Comparison of ENCODE assay signal across 17 mouse cellular contexts in the genomic region with DNA sequence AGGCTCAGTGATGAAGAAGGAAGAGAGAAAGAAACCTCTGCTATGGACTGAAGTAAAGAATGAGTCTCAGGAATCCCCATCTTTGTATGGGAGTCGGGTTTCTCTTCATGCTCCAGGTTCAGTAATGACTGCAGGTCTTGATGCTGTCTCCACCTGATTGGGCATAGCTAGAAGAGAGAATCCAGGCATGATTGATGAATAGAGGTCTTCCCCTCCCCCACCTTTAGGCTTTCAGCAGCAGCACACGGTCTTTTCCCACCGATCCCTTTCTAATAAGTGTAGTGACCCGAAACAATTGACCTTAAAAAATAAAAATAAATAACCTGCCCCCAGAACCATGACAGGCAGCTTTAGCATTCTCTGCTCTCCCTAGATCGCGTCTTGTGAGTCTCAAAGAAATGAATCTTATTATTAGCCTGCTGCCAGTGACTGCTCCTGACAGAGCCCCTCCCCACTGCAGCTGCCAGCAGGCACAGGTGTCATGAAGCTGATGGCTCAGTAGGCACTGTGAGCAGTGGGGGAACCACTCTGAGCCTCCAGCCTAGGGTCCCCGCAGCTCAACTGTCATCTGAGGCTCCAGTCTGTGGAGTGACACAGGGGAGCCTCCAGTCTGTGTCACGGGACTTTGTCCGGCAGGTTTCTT. TPM values are rescaled to one million over a fixed set of nuclear protein-coding genes. Genes with fewer than 3 reads are reported as not detected.
DNase-seq lines count a peak whose midpoint lies in the region; ATAC-seq and TF ChIP-seq lines count a peak whose summit lies in the region.
"Had no signal": no experiment of that assay in that cellular context is flagged by ENCODE, and none has a peak within 500 bp of the region (broad histone marks: within the 10 kb centered on the region; RNA-seq: fewer than 3 reads in every experiment).

No protein-coding gene starts in this region.

- no peak overlapping the region for H3K9ac ChIP-seq in forebrain, embryonic 12.5 days
- H3K9ac ChIP-seq in hindbrain, embryonic 14.5 days, result no peak overlapping the region
- no peak overlapping the region for H3K9ac ChIP-seq in liver, postnatal 0 days (replicated peaks)
- H3K9ac ChIP-seq: embryonic facial prominence, embryonic 15.5 days; liver, embryonic 12.5 days had no signal

- H3K4me1 ChIP-seq in forebrain, embryonic 12.5 days, result peaks cover 10% of the 10 kb centered on the region
- H3K4me1 ChIP-seq in hindbrain, embryonic 14.5 days (replicated peaks; ENCODE audit: control insufficient read depth, insufficient read depth, low read length), result peaks cover 11% of the 10 kb centered on the region; the same call in 1 of the 2 replicates
- H3K4me1 ChIP-seq in liver, postnatal 0 days (ENCODE audit: insufficient read depth), result no peaks in the 10 kb centered on the region
- H3K4me1 ChIP-seq: embryonic facial prominence, embryonic 15.5 days; liver, embryonic 12.5 days had no signal

- H3ac ChIP-seq in myocyte (ENCODE audit: control insufficient read depth, insufficient read length), result no peak overlapping the region

- no peak overlapping the region; the same call in 1 of the 2 replicates for H3K4me2 ChIP-seq in forebrain, embryonic 12.5 days
- 0 out of 2 replicates have a peak overlapping the region, but pooled peaks have one; percentile 6 for H3K4me2 ChIP-seq in hindbrain, embryonic 14.5 days (replicated peaks)
- H3K4me2 ChIP-seq in myocyte (ENCODE audit: low read depth), result no peak overlapping the region
- no peak overlapping the region for H3K4me2 ChIP-seq in liver, postnatal 0 days (ENCODE audit: low read depth, low read length)
- H3K4me2 ChIP-seq: embryonic facial prominence, embryonic 15.5 days; liver, embryonic 12.5 days had no signal

- H3K27me3 ChIP-seq in forebrain, embryonic 12.5 days, result no peaks in the 10 kb centered on the region
- H3K27me3 ChIP-seq in hindbrain, embryonic 14.5 days (ENCODE audit: control insufficient read depth, insufficient read depth, low read length), result no peaks in the 10 kb centered on the region
- no peaks in the 10 kb centered on the region for H3K27me3 ChIP-seq in myocyte (ENCODE audit: control insufficient read depth, insufficient read depth, insufficient read length)
- H3K27me3 ChIP-seq in liver, postnatal 0 days (ENCODE audit: insufficient read depth, low read length), result no peaks in the 10 kb centered on the region
- H3K27me3 ChIP-seq: embryonic facial prominence, embryonic 15.5 days; liver, embryonic 12.5 days had no signal

- no peak for TF ChIP-seq POLR2A in myocyte (IDR thresholded peaks at IDR 0.05; ENCODE audit: insufficient read length, low read depth)

- no peak for TF ChIP-seq EP300 in liver, postnatal 0 days (IDR thresholded peaks at IDR 0.05; ENCODE audit: low read depth)

- H3K9me3 ChIP-seq in forebrain, embryonic 12.5 days, result no peaks in the 10 kb centered on the region
- H3K9me3 ChIP-seq in hindbrain, embryonic 14.5 days (ENCODE audit: control insufficient read depth, low read length), result no peaks in the 10 kb centered on the region
- no peaks in the 10 kb centered on the region for H3K9me3 ChIP-seq in liver, postnatal 0 days (ENCODE audit: low read length)
- H3K9me3 ChIP-seq: embryonic facial prominence, embryonic 15.5 days; liver, embryonic 12.5 days had no signal

- no peak overlapping the region for H3K4me3 ChIP-seq in forebrain, embryonic 12.5 days (replicated peaks)
- H3K4me3 ChIP-seq in hindbrain, embryonic 14.5 days (replicated peaks; ENCODE audit: low read length), result no peak overlapping the region
- no peak overlapping the region for H3K4me3 ChIP-seq in myocyte
- no peak overlapping the region for H3K4me3 ChIP-seq in liver, postnatal 0 days (ENCODE audit: low read depth, low read length)
- H3K4me3 ChIP-seq: embryonic facial prominence, embryonic 15.5 days; heart, adult 2 months; layer of hippocampus, adult 2 months; liver, embryonic 12.5 days had no signal

- peak; percentile 67 for ATAC-seq in forebrain, embryonic 12.5 days (ENCODE audit: low FRiP score)
- peak; percentile 53; the same call in 1 of the 2 replicates for ATAC-seq in hindbrain, embryonic 14.5 days (ENCODE audit: low FRiP score)
- no peak for ATAC-seq in liver, postnatal 0 days
- ATAC-seq: liver, embryonic 12.5 days had no signal

- 23% methylated on average over 9 of the region's 9 CpGs for WGBS in forebrain, embryonic 12.5 days
- WGBS in hindbrain, embryonic 14.5 days, result 21% methylated on average over 9 of the region's 9 CpGs
- 57% methylated on average over 9 of the region's 9 CpGs for WGBS in liver, postnatal 0 days (ENCODE audit: insufficient replicate concordance)

- H3K36me3 ChIP-seq in forebrain, embryonic 12.5 days (replicated peaks), result no peaks in the 10 kb centered on the region
- H3K36me3 ChIP-seq in hindbrain, embryonic 14.5 days (replicated peaks; ENCODE audit: control insufficient read depth, insufficient read depth), result no peaks in the 10 kb centered on the region
- H3K36me3 ChIP-seq in myocyte (ENCODE audit: control insufficient read depth, insufficient read depth), result no peaks in the 10 kb centered on the region
- no peaks in the 10 kb centered on the region for H3K36me3 ChIP-seq in liver, postnatal 0 days (replicated peaks; ENCODE audit: insufficient read depth, low read length)
- H3K36me3 ChIP-seq: embryonic facial prominence, embryonic 15.5 days; liver, embryonic 12.5 days had no signal

- no peak overlapping the region for H3K27ac ChIP-seq in forebrain, embryonic 12.5 days
- 0 out of 2 replicates have a peak overlapping the region, but pooled peaks have one; percentile 9 for H3K27ac ChIP-seq in hindbrain, embryonic 14.5 days
- no peak overlapping the region for H3K27ac ChIP-seq in liver, postnatal 0 days (ENCODE audit: low read depth)
- H3K27ac ChIP-seq: embryonic facial prominence, embryonic 15.5 days; heart, adult 2 months; layer of hippocampus, adult 2 months; liver, embryonic 12.5 days had no signal

- DNase-seq in embryo, embryonic 10 days (ENCODE audit: low spot score), result peak; percentile 23
- no peak for DNase-seq in hindbrain, embryonic 14.5 days (ENCODE audit: low spot score)
- DNase-seq in layer of hippocampus, adult 18-20 months (ENCODE audit: low spot score in 2 of 2), result no peak
- no peak for DNase-seq in liver, postnatal 0 days
- no peak for DNase-seq in right cerebral cortex, postnatal 36 days (ENCODE audit: low spot score in 2 of 2)
- DNase-seq: cerebellum, adult 8-10 months; heart, adult 2 months; kidney, adult 18-20 months; lung, postnatal 10 days; thymus, adult 2 months had no signal

- no peaks in the 10 kb centered on the region for H3K79me2 ChIP-seq in myocyte (ENCODE audit: control insufficient read depth, insufficient read depth)

- no peak for TF ChIP-seq CTCF in liver, postnatal 0 days (IDR thresholded peaks at IDR 0.05; ENCODE audit: low read depth)

TF ChIP-seq in myocyte, 11 proteins besides CTCF, POLR2A, EP300 and RAD21:
- TF ChIP-seq TCF3 (IDR thresholded peaks at IDR 0.05; ENCODE audit: insufficient read length, low read depth) (peak; percentile 27), MYOD1 (IDR thresholded peaks at IDR 0.05; ENCODE audit: control insufficient read depth in 1 of 3, insufficient read length in 2 of 3, low read depth in 2 of 3) (peak in 1 of 3 experiments; percentile 56), MYOG (IDR thresholded peaks at IDR 0.05; ENCODE audit: control insufficient read depth in 1 of 3, insufficient read depth in 1 of 3, insufficient read length in 2 of 3, low read depth in 2 of 3) (peak in 1 of 3 experiments; percentile 76), MAX (IDR thresholded peaks at IDR 0.05; ENCODE audit: low read depth) (no peak)
TF ChIP-seq in myocyte: peak in this region for 3.

RNA-seq across cellular contexts. Expression of a gene that starts 53.3 kb away (rescaled TPM):
- polyA plus RNA-seq in forebrain, embryonic 12.5 days (2016; fragmentation: Nextera tagmentation; extraction: Ambion mirVana), result not detected in 2 replicates
- polyA plus RNA-seq in hindbrain, embryonic 14.5 days (2014; fragmentation: Nextera tagmentation; extraction: Ambion mirVana), result 0.56 TPM in 1 of 2 replicates, not detected in the other
- polyA plus RNA-seq in myocyte (2012; fragmentation: generic; extraction: Trizol), result not detected
- under 1 TPM in 1 of 2 experiments, not detected in 1; 0.54 TPM for total RNA-seq in layer of hippocampus, adult 18-20 months (2021)
- polyA plus RNA-seq in liver, postnatal 0 days (2015; fragmentation: Nextera tagmentation; extraction: Ambion mirVana), result not detected in 2 replicates
- total RNA-seq: gastrocnemius, adult 18-20 months; heart, adult 2 months; heart, postnatal 25 days; layer of hippocampus, adult 2 months had no signal
- polyA plus RNA-seq: embryonic facial prominence, embryonic 15.5 days; liver, embryonic 12.5 days had no signal
